Mouse (Mus musculus): ENCODE results near the gene Prss47.

Prss47 gene

DNA sequence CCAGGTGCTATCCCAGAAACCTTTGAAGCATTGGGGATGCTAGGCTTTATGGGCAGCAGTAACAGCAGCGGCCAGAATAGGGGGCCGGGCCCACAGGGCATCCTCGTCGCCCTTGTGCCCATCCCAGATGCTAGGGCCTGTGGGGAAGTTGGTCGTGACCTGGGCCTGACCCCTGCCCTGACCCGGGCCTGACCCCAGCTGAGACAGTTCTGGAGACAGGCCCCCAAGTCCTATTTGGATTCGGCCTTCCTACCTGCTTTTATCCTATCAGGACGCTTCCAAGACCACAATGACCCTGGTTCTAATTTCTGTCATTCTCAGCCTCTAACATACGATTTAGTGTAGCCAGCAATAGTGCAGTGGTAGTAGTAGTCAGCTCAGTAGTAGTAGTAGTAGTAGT lies at the start of gene Prss47:
TSS of gene Prss47 (minus strand) at position 101 of the 400 bp plus-strand sequence.
- DNase-seq (ENCODE audit: low spot score in 2 of 2): no peak

DNA sequence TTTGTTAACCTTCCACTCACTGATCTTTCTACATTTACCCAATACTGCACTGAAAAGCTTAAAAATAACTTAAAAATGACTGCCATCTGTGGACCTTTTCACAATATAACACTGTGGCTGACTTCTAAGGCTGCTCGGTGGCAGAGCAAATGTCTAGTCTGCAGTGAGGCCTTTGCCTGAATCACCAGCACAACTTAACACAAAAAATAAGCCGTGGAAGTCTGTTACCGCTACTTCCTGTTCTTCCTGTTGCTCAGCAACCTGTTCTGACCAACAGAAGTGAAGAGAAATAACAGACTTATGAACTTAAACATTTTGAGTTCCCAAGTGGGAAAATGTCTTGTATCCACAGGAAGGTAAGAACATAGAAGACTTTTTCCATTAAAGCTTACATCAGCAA lies 48.7 kb upstream of the Prss47 start:
- DNase-seq (ENCODE audit: low spot score in 2 of 2): no peak

- DNase-seq (ENCODE audit: low spot score in 2 of 2): no peak
These were observed 48.1 kb upstream of the Prss47 start for GRCm38 (mm10) chr13:65100678-65101077.

DNA sequence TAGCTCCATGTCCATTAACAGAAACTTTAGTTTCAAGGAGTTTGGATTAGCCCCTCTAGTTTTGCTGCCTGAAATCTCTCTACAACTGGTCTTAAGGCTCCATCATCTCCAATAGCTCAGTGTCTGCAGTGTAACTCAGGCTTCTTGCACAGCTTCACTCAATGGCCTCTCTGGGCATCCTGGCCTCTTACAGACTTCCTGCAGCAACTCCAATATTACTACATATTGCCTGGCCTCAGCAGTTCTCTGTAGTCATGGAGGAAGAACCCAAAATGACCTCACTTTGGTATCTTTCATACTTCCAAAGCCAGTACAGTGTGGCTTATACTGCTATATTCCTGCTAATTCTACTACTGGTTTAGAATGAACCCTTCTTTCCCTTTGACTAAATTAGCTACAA lies 44.5 kb upstream of the Prss47 start:
- no peak for DNase-seq (ENCODE audit: low spot score in 2 of 2)

DNA sequence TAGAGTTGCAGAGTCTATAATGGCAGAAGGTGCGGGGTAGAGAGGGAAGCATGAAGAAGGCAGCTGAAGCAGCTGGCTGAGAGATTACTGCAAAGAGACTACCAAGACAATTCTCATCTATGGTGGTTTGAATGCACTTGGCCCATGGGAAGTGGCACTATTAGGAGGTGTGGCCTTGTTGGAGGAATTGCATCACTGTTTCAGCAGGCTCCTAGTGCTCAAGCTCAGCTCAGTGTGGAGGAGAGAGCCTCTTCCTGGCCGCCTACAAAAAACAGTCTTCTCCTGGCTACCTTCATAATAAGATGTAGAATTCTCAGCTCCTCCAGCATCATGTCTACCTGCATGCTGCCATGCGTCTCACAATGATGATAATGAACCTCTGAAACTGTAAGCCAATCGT lies 43.4 kb upstream of the Prss47 start:
- no peak for DNase-seq (ENCODE audit: low spot score in 2 of 2)

DNA sequence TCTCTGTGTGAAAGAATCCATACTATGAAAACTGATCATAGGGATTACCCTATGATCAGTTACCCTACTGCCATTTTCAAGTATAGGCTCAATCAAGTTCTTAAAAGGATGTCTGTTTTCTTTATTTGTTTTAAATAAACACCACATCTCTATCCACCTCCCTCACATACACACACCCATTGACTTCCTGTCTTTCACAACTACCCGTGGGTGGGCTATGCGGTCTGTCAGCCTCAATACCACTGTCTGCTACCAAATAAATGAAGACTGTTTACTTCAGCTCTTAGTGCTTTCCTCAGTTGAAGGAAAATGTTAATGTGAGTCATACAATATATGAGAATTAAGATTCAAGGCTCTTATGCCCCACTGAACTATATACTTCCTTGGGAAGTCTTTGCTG lies 17.4 kb upstream of the Prss47 start:
- no peak for DNase-seq (ENCODE audit: low spot score in 2 of 2)

DNA sequence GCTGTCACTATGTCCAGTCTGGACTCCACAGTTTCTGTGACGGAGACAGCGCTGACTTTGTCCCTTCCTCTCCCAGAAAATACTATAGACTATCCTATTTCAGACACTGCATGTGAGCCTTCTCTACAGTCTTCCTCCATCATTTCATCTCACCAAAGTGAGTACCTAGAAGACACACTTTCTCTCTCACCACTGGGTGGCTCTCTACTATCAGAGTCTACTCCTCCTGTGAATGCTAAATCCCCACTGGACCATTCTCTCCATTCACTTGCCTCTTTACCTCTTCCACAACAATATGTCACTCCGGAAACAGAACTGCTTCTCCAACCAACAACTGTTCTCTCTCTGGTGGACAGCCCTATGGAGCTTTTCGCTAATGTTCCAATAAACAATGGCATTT lies 17.5 kb downstream of the Prss47 start:
- DNase-seq (ENCODE audit: low spot score in 2 of 2): no peak

DNA sequence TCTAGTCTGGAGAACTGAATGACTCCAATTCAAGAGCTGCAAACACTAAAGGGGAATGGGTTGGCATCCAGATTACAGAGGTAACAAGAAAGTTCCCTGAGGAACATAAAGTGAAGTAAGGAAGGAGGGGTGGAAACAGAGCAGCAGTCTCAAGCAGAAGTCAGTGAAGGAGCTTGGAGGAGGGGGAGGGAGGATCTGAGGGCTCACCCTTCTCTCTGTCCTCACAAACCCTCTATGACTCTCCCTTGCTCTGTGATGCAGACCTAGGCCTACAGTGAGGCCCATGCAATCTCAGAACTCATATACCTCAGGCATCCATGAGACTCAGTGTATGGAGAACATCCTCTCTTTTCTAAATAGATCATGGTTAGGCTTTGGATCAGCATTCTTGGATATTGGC lies 19.8 kb downstream of the Prss47 start, which contains the start of gene Spata31d1c:
TSS of gene Spata31d1c (plus strand) at position 301 of the 400 bp plus-strand sequence.
- DNase-seq (ENCODE audit: low spot score in 2 of 2): no peak

DNA sequence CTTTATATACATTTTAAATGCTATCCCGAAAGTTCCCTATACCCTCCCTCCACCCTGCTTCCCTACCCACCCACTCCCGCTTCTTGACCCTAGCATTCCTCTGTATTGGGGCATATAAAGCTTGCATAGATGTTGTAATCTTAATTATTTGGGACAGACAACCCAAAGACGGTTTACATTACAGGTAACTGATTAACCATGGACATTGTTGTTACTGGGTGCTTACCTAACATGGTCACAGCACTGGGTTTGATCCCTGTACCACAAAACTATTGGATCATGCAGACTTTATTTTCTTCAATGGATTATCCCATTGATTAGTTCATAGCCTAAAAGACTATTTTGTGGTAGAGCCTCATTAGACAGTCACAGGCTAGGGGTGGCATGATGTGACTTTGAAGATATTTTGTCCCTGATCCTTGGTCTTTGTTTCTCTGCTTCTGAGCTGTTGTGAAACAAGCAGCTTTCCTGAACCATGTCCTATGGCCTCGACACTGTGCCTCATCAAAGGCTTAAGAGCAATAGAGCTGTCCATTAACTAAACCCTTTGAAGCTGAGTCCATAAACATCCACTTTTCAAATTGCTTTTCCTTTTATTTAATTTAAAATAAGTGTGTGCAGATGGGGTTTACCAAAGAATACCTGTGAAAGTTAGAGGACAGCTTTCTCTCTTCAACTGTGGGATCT lies 41.4 kb downstream of the Prss47 start:
- no peak for DNase-seq (ENCODE audit: low spot score in 2 of 2)

- DNase-seq (ENCODE audit: low spot score in 2 of 2): no peak
These were observed 44.6 kb downstream of the Prss47 start for GRCm38 (mm10) chr13:65007971-65008370.

DNA sequence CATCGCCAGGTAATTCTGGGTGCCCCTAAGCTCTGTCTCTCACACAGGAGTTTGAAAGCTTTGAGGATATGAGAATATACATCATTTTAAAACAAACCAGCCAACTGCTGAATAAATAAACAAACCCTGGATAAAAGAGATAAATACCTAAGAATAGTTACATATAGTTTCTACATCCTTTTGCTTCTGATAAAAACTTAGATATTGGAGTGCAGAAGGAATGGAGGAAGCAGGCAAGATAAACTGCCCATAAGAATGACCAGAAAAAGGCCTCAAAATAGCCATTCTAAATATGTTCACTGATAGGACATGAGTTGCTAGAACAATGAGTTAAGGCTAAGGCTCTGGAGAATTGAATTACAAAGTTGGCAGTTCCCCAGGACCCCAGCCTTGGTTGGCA lies 45.8 kb downstream of the Prss47 start:
- no peak for DNase-seq (ENCODE audit: low spot score in 2 of 2)

- no peak for DNase-seq (ENCODE audit: low spot score in 2 of 2)
These were observed 47.1 kb downstream of the Prss47 start for GRCm38 (mm10) chr13:65005414-65005813.
